Mouse (Mus musculus): ENCODE results near the gene Ckap4.
"Not testable (repeated sequence)": the region's sequence is repeated elsewhere in the genome, so short reads cannot be mapped to it uniquely, and the experiment has no call there.

The Ckap4 gene

GRCm38 (mm10) chr10:84498867-84499266 lies 35.0 kb downstream of the Ckap4 start:
- DNase-seq (ENCODE audit: low spot score): no peak

GRCm38 (mm10) chr10:84496805-84497204 lies 37.1 kb downstream of the Ckap4 start:
- DNase-seq (ENCODE audit: low spot score): no peak

GRCm38 (mm10) chr10:84494432-84494831 lies 39.4 kb downstream of the Ckap4 start:
- no peak for DNase-seq (ENCODE audit: low spot score)

GRCm38 (mm10) chr10:84490115-84490514 lies 43.7 kb downstream of the Ckap4 start:
- no peak for DNase-seq (ENCODE audit: low spot score)

GRCm38 (mm10) chr10:84488315-84488714 lies 45.5 kb downstream of the Ckap4 start:
- peak; percentile 64 for DNase-seq (ENCODE audit: low spot score)

- no peak for DNase-seq (ENCODE audit: low spot score)
Measured at GRCm38 (mm10) chr10:84484661-84485060, 49.2 kb downstream of the Ckap4 start.

GRCm38 (mm10) chr10:84483553-84483952 lies 50.3 kb downstream of the Ckap4 start:
- no peak for DNase-seq (ENCODE audit: low spot score)

GRCm38 (mm10) chr10:84483069-84483468 lies 50.8 kb downstream of the Ckap4 start:
- no peak for DNase-seq (ENCODE audit: low spot score)

- DNase-seq (ENCODE audit: low spot score): not testable (repeated sequence)
Measured at GRCm38 (mm10) chr10:84482418-84482817, 51.4 kb downstream of the Ckap4 start.

- no peak for DNase-seq (ENCODE audit: low spot score)
Measured at GRCm38 (mm10) chr10:84481327-84481671, 52.6 kb downstream of the Ckap4 start.

- peak; percentile 51 for DNase-seq (ENCODE audit: low spot score)
Measured at GRCm38 (mm10) chr10:84480667-84481326, 53.1 kb downstream of the Ckap4 start.

GRCm38 (mm10) chr10:84480146-84480545 lies 53.7 kb downstream of the Ckap4 start:
- no peak for DNase-seq (ENCODE audit: low spot score)

GRCm38 (mm10) chr10:84477613-84478076 lies 56.2 kb downstream of the Ckap4 start:
- no peak for DNase-seq (ENCODE audit: low spot score)

- no peak for DNase-seq (ENCODE audit: low spot score)
Measured at GRCm38 (mm10) chr10:84477045-84477612, 56.7 kb downstream of the Ckap4 start.
